Mouse (Mus musculus) lung, adult 2 months (tissue): ENCODE measurements around the gene Immp2l. TPM values are rescaled to one million over a fixed set of nuclear protein-coding genes. Genes with fewer than 3 reads are reported as not detected.

ENCODE experiments used
- DNase-seq: peaks from one replicate; pipeline ENCODE4 v3.0.0; 2022
- H3K4me1 ChIP-seq: fragments of 200-500 bp; 2 replicates; pipeline ENCODE4 v1.6.1; 2011; ENCODE audit warnings: low read length; ENCODE audit not compliant: control insufficient read depth, insufficient read depth
- H3K4me3 ChIP-seq: fragments of 200-500 bp; replicated peaks from 2 replicates; pipeline ENCODE3; 2011; ENCODE audit warnings: low read depth, mild to moderate bottlenecking, control low read depth, low read length; ENCODE audit errors: extremely low read depth
- CTCF ChIP-seq: fragments of 200-500 bp; IDR thresholded peaks from 2 replicates; pipeline ENCODE4 v1.5.1; 2011; ENCODE audit warnings: mild to moderate bottlenecking, low read length, control low read depth; ENCODE audit not compliant: insufficient read depth
- POLR2A ChIP-seq: fragments of 200-500 bp; IDR thresholded peaks from 2 replicates; pipeline ENCODE4 v1.6.1; 2011; ENCODE audit warnings: low read depth, mild to moderate bottlenecking, control low read depth, low read length, borderline replicate concordance; ENCODE audit errors: extremely low read depth
- WGBS: fragments of 180-500 bp; shearing (Covaris S2); methylation state at CpG from one replicate; pipeline ENCODE4 v1.1.7; 2018; 5-methylcytosine and 5-hydroxymethylcytosine counted together
- polyA plus RNA-seq: library from polyadenylated mRNA; depleted of rRNA; stranded (reverse); fragments of >200 nt; gene quantifications from 2 replicates; pipeline ENCODE4 v1.2.3, GENCODE M21; 2012

The Immp2l gene
- polyA plus RNA-seq, 1 experiment, result 1.5 TPM

GRCm38 (mm10) chr12:41674861-41675260 lies 651.0 kb downstream of the Immp2l start:
- WGBS, result 36% methylated on average over 2 of the region's 2 CpGs

DNA sequence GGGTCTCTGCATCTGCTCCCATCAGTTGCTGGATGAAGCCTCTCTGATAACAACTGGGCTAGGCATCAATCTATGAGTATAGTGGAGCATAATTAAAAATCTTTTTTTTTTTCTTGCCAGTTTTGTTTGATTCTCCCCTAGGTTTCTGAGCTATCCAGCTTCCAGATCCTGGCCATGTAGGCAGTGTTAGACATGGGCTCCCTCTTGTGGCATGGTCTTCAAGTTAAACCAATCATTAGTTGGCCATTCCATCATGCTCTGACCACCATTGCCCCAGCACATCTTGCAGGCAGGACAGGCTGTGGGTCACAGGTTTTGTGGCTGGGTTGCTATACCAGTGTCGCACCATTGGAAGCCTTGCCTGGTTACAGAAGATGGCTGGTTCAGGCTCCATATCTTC lies 656.3 kb downstream of the Immp2l start:
- DNase-seq, result no peak
- Histone ChIP-seq H3K4me3 (no peak overlapping the region), H3K4me1 (no peaks in the 10 kb centered on the region)
- 100% methylated on average over 1 of the region's 1 CpGs for WGBS
- TF ChIP-seq CTCF, result no peak
- TF ChIP-seq POLR2A, result no peak

More at GRCm38 (mm10) chr12:41674861-41675260, 651.0 kb downstream of the Immp2l start:
- H3K4me3 ChIP-seq, result no peak overlapping the region
- H3K4me1 ChIP-seq, result no peaks in the 10 kb centered on the region
- no peak for DNase-seq
- TF ChIP-seq CTCF (no peak), POLR2A (no peak)

DNA sequence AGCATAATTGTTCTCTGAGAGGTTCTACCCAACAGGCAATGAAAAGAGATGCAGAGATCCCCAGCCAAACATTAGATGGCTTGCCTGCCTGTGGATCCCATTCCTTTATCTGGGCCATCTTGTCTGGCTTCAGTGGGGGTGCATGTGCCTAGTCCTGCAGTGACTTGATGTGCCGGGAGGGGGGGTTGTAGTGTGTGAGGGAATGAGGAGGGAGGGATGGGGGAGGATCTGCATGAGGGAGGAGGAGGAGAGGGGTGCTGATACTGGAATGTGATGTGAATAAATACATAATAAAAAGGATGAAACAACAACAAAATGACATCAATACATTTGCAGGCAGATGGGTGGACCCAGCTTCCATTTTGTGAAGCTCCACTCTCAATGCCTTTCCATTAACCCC lies 658.3 kb downstream of the Immp2l start:
- WGBS, result 59% methylated on average over 1 of the region's 1 CpGs
- Histone ChIP-seq H3K4me3 (no peak overlapping the region), H3K4me1 (no peaks in the 10 kb centered on the region)
- no peak for DNase-seq
- no peak for TF ChIP-seq CTCF
- TF ChIP-seq POLR2A, result no peak

DNA sequence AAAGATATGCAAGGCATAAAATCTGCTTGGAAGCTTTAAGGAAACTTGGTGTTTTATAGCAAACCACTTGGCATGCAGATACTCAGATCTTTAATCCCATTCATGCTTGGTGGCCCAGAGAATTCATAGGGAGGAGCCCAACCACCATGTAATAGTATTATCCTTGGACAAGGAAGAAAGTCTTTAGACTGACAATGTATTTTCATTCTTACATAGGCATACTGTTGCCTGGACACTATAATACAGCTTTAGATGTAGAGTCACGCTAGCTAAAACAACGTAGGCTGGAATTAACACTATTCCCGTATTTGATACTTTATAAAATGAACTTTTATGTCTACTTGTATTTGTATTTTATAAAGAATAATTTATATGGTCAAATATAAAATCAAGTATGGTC lies 665.9 kb downstream of the Immp2l start:
- no peak for DNase-seq
- no peaks in the 10 kb centered on the region for H3K4me1 ChIP-seq
- no peak overlapping the region for H3K4me3 ChIP-seq
- 83% methylated on average over 3 of the region's 3 CpGs for WGBS
- no peak for TF ChIP-seq CTCF
- TF ChIP-seq POLR2A, result no peak

- DNase-seq, result no peak
- H3K4me3 ChIP-seq, result no peak overlapping the region
- H3K4me1 ChIP-seq, result no peaks in the 10 kb centered on the region
- TF ChIP-seq POLR2A (no peak), CTCF (no peak)
- 77% methylated on average over 2 of the region's 2 CpGs for WGBS
Observed at GRCm38 (mm10) chr12:41710608-41711007, 686.7 kb downstream of the Immp2l start.

GRCm38 (mm10) chr12:41716946-41717345 lies 693.1 kb downstream of the Immp2l start:
- no peak for TF ChIP-seq CTCF
- TF ChIP-seq POLR2A, result no peak
- no peaks in the 10 kb centered on the region for H3K4me1 ChIP-seq
- H3K4me3 ChIP-seq, result no peak overlapping the region
- WGBS, result 56% methylated on average over 1 of the region's 1 CpGs
- DNase-seq, result no peak

DNA sequence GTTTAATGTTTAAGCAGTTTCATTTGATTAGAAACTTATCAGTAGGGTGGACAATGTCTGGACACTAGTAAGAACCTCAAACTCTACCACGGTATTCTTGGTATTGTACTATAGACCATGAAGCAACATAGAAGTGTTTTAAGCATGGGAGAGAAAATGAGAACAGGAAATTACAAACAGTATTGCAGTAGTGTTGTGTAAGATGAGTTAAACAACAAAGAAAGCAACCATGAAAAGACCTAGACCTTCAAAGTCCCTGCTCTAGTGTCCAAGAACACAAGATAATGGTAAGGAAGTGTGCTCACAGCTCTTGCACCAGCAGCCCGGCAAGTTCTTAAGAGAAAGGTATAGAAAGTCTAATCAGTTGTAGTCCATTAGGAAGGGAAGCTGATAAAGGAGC lies 700.7 kb downstream of the Immp2l start:
- H3K4me1 ChIP-seq, result no peaks in the 10 kb centered on the region
- 77% methylated on average over 2 of the region's 2 CpGs for WGBS
- DNase-seq, result no peak
- TF ChIP-seq CTCF, result no peak
- no peak for TF ChIP-seq POLR2A
- no peak overlapping the region for H3K4me3 ChIP-seq

DNA sequence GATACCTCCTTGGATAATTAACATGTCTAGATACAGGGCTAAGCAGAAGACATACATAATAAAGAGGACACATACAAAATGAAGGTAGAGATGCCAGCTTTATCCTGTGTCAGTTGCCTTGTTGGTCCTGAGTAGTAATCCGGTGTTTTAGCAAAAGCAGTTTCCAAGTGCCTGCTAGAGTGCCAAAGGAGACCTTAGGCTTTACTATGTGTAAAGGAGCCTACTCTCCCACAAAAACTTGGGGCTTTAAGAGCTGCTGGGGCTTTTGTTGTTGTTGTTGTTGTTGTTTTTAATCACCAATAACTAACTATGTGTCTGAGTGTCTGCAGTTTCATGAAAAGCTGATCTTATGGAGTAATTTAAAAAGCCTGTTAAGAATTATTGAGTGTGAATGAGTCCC lies 702.8 kb downstream of the Immp2l start:
- 85% methylated on average over 1 of the region's 1 CpGs for WGBS
- DNase-seq, result no peak
- Histone ChIP-seq H3K4me3 (no peak overlapping the region), H3K4me1 (no peaks in the 10 kb centered on the region)
- TF ChIP-seq CTCF, result no peak
- TF ChIP-seq POLR2A, result no peak

- H3K4me1 ChIP-seq, result no peaks in the 10 kb centered on the region
- no peak for DNase-seq
- WGBS, result 62% methylated on average over 3 of the region's 3 CpGs
- H3K4me3 ChIP-seq, result no peak overlapping the region
- no peak for TF ChIP-seq CTCF
- TF ChIP-seq POLR2A, result no peak
Observed at GRCm38 (mm10) chr12:41727221-41727620, 703.3 kb downstream of the Immp2l start.

DNA sequence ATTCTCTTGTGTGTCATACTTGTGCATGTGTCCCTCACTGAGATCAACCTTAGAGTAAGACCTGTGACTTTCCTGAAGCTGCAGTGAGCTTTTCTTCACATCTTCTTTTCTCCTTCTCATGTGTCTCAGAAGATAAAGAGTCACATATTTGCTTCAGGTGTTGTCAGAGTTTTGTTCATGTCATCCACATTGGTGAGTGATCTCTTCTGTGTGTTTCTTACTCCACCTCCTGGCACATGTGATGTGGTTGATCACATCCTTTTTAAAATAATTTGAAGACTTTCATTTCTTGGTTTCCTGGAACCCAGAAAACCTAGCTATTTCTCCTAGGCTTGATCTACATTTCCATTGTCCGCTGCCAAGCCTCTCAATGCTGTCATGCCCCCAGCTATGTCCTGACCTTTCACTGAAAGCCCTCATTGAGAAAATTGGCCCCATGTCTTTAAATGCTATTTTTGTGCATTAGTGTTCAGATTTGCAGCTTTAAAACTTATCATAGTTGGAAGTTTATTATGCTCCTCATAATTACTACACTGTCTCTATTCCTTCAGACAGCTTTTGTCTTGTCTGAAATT lies 704.0 kb downstream of the Immp2l start:
- WGBS, result 92% methylated on average over 1 of the region's 1 CpGs
- Histone ChIP-seq H3K4me1 (no peaks in the 10 kb centered on the region), H3K4me3 (no peak overlapping the region)
- no peak for DNase-seq
- TF ChIP-seq POLR2A, result no peak
